Mouse (Mus musculus) gastrocnemius, postnatal 4 days (tissue): ENCODE results near the gene Dars2. TPM values are rescaled to one million over a fixed set of nuclear protein-coding genes. Genes with fewer than 3 reads are reported as not detected.

Experiments
- total RNA-seq, 2 experiments: library from RNA; stranded (reverse); gene quantifications; 2 replicates each; pipeline ENCODE4 v1.2.3; 2021

Gene Dars2
- total RNA-seq, 2 experiments from 2014 or later = 13.9 to 15.3 TPM

Other genes starting within 250 kb of the Dars2 start
- 10 to 100 TPM; 33.1 to 36.9 TPM for gene Rc3h1, start 164.2 kb downstream of the Dars2 start, total RNA-seq
- 1 to 10 TPM; 1.2 to 3.9 TPM for gene Serpinc1, start 92.1 kb downstream of the Dars2 start, total RNA-seq
- 10 to 100 TPM; 14.2 to 15.6 TPM for gene Zbtb37, start 35.8 kb downstream of the Dars2 start, total RNA-seq
- 1 to 10 TPM; 4.9 to 5.2 TPM for gene Cenpl, start 55 bp upstream of the Dars2 start, total RNA-seq
- gene Klhl20, start 60.9 kb upstream of the Dars2 start, total RNA-seq = 10 to 100 TPM; 15.4 to 18.9 TPM
- not detected for gene Ankrd45, start 72.0 kb upstream of the Dars2 start, total RNA-seq
- not detected for gene Tex50, start 88.7 kb upstream of the Dars2 start, total RNA-seq
- 10 to 100 TPM; 75.6 to 81.5 TPM for gene Prdx6, start 180.6 kb upstream of the Dars2 start, total RNA-seq